Mouse (Mus musculus) testis, adult 2 months (tissue): ENCODE measurements around the gene Lamb1.

Source experiments
- CTCF ChIP-seq: fragments of 200-500 bp; IDR thresholded peaks from 2 replicates; pipeline ENCODE4 v1.5.1; 2012; ENCODE audit warnings: low read depth, mild to moderate bottlenecking, inconsistent platforms, low read length, moderate library complexity; ENCODE audit not compliant: control insufficient read depth, insufficient read depth, insufficient replicate concordance
- POLR2A ChIP-seq: fragments of 200-500 bp; IDR thresholded peaks from 2 replicates; pipeline ENCODE4 v1.6.1; 2012; ENCODE audit warnings: low read depth, mild to moderate bottlenecking, inconsistent platforms, low read length, moderate library complexity; ENCODE audit not compliant: control insufficient read depth

DNA sequence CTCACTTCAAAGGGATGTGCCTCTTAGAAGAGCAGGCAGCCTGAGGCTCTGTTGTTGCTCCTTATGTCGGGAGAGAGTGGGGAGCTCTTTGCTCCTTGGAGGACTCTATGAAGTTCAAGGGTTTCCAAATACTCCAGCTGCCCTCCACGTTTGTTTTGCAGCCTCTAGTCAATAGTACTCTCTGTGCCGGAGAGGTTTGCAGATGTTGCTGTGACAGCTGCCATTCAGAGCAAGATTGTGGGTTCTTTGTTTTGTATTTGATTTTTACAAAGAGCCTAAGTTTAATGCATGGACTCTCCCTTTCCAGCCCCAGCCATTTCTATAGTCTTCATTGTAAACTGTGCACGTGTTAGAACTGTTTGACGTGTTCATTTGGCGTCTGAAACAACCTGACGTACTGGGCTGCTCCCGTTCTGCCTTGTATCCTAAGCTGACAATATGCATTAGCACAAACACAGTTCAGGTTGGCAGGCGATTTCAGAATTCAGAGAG lies 16.1 kb downstream of the Lamb1 start:
- TF ChIP-seq POLR2A (no peak), CTCF (no peak)
